Comparison of ENCODE assay signal across 36 mouse cellular contexts in the genomic region with DNA sequence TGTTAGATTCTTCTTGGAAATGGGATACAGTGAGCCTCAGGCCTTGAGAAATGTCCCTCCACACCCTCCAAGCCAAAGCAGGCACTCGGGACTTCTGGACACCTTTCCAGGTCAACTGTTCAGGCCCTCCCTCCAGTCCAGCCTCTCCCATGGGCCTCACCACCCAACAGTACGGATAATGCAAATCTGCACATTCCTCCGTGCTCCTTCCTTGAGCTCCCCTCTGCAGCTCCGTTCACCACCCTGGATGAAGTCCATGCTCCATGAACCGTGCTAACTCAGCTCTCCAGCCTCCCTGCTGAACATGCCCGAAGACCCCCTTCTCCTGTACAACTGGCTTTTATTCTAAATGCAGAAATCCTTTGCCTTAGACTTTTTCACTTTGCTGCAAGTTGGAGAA. TPM values are rescaled to one million over a fixed set of nuclear protein-coding genes. Genes with fewer than 3 reads are reported as not detected.
A peak's percentile ranks its signal among the peaks of the same experiment; 100 is the strongest.
DNase-seq lines count a peak whose midpoint lies in the region; ATAC-seq and TF ChIP-seq lines count a peak whose summit lies in the region.
"Had no signal": no experiment of that assay in that cellular context is flagged by ENCODE, and none has a peak within 500 bp of the region (broad histone marks: within the 10 kb centered on the region; RNA-seq: fewer than 3 reads in every experiment).

No protein-coding gene starts in this region.

- H3K9me3 ChIP-seq in kidney, embryonic 16.5 days (ENCODE audit: low read length): no peaks in the 10 kb centered on the region
- no peaks in the 10 kb centered on the region for H3K9me3 ChIP-seq in hindbrain, embryonic 14.5 days (ENCODE audit: control insufficient read depth, low read length)
- H3K9me3 ChIP-seq: embryonic facial prominence, embryonic 13.5 days; G1E; heart, embryonic 10.5 days; hindbrain, embryonic 12.5 days; stomach, embryonic 15.5 days had no signal

- no peak overlapping the region for H3K4me3 ChIP-seq in gastrocnemius, adult 2 months
- no peak overlapping the region for H3K4me3 ChIP-seq in kidney, embryonic 16.5 days (ENCODE audit: low read length)
- H3K4me3 ChIP-seq in hindbrain, embryonic 14.5 days (replicated peaks; ENCODE audit: low read length): no peak overlapping the region
- H3K4me3 ChIP-seq: embryonic facial prominence, embryonic 13.5 days; heart, embryonic 10.5 days; hindbrain, embryonic 12.5 days; stomach, embryonic 15.5 days had no signal

- 74% methylated on average over 6 of the region's 6 CpGs for WGBS in kidney, embryonic 16.5 days
- 91% methylated on average over 6 of the region's 6 CpGs for WGBS in hindbrain, embryonic 14.5 days

- H3K27me3 ChIP-seq in kidney, embryonic 16.5 days (ENCODE audit: insufficient read depth, low read length): no peaks in the 10 kb centered on the region
- H3K27me3 ChIP-seq in hindbrain, embryonic 14.5 days (ENCODE audit: control insufficient read depth, insufficient read depth, low read length): no peaks in the 10 kb centered on the region
- H3K27me3 ChIP-seq: CH12.LX; embryonic facial prominence, embryonic 13.5 days; hindbrain, embryonic 12.5 days; Patski; stomach, embryonic 15.5 days had no signal

- no peaks in the 10 kb centered on the region for H3K4me1 ChIP-seq in kidney, embryonic 16.5 days (ENCODE audit: insufficient read depth, low read length)
- no peaks in the 10 kb centered on the region for H3K4me1 ChIP-seq in hindbrain, embryonic 14.5 days (replicated peaks; ENCODE audit: control insufficient read depth, insufficient read depth, low read length)
- H3K4me1 ChIP-seq: embryonic facial prominence, embryonic 13.5 days; heart, embryonic 10.5 days; hindbrain, embryonic 12.5 days; stomach, embryonic 15.5 days had no signal

- intact Hi-C loops in gastrocnemius, adult 2 months (cut with DNase I): loop anchor here (5.0 kb wide), 1 partner anchor 32 kb away; no protein-coding TSS in a partner anchor
- intact Hi-C loops in gastrocnemius, postnatal 36 days (cut with DNase I): no loop called here

- H3K9ac ChIP-seq in kidney, embryonic 16.5 days (replicated peaks; ENCODE audit: low read length): no peak overlapping the region
- no peak overlapping the region for H3K9ac ChIP-seq in hindbrain, embryonic 14.5 days
- H3K9ac ChIP-seq: embryonic facial prominence, embryonic 13.5 days; hindbrain, embryonic 12.5 days; liver, embryonic 14.5 days; lung, embryonic 14.5 days; stomach, embryonic 15.5 days had no signal

- no peak for TF ChIP-seq CTCF in gastrocnemius, adult 2 months (IDR thresholded peaks at IDR 0.05)

- peak overlapping the region; percentile 90 for H3K27ac ChIP-seq in gastrocnemius, adult 2 months
- H3K27ac ChIP-seq in kidney, embryonic 16.5 days (ENCODE audit: low read length): peak overlapping the region; percentile 55; the same call in 1 of the 2 replicates
- no peak overlapping the region for H3K27ac ChIP-seq in hindbrain, embryonic 14.5 days
- H3K27ac ChIP-seq: embryonic facial prominence, embryonic 13.5 days; heart, embryonic 10.5 days; hindbrain, embryonic 12.5 days; liver, embryonic 14.5 days; stomach, embryonic 15.5 days had no signal

- ATAC-seq in kidney, embryonic 16.5 days (ENCODE audit: low FRiP score, low TSS enrichment): peak; percentile 49; the same call in 1 of the 2 replicates
- ATAC-seq in hindbrain, embryonic 14.5 days (ENCODE audit: low FRiP score): no peak
- ATAC-seq: forebrain, embryonic 16.5 days; intestine, embryonic 16.5 days; Patski had no signal

- no peak for DNase-seq in gastrocnemius, adult 2 months
- no peak for DNase-seq in gastrocnemius, postnatal 36 days
- peak; percentile 42 for DNase-seq in kidney, adult 18-20 months
- DNase-seq in kidney, postnatal 36 days: peak; percentile 57 to 80
- no peak for DNase-seq in cerebellum, postnatal 4 days (ENCODE audit: low spot score in 2 of 2)
- no peak for DNase-seq in hindbrain, embryonic 14.5 days (ENCODE audit: low spot score)
- DNase-seq in cerebellum, adult 9-10 months: no peak
- DNase-seq: adrenal gland, postnatal 25 days; cerebellum, adult 2 months; cerebellum, postnatal 36 days; gastrocnemius, postnatal 14 days; heart, postnatal 36 days; layer of hippocampus, postnatal 36 days; liver; lung, embryonic 14.5 days; lung, postnatal 14 days; midbrain, embryonic 14.5 days; right cerebral cortex, postnatal 14 days; thymus, postnatal 14 days had no signal

- no peak overlapping the region for H3K4me2 ChIP-seq in kidney, embryonic 16.5 days (replicated peaks; ENCODE audit: low read depth, low read length)
- H3K4me2 ChIP-seq in hindbrain, embryonic 14.5 days (replicated peaks): no peak overlapping the region
- H3K4me2 ChIP-seq: embryonic facial prominence, embryonic 13.5 days; hindbrain, embryonic 12.5 days; lung, embryonic 14.5 days; stomach, embryonic 15.5 days had no signal

- H3K36me3 ChIP-seq in kidney, embryonic 16.5 days (ENCODE audit: insufficient read depth, low read length): peaks cover 81% of the 10 kb centered on the region
- H3K36me3 ChIP-seq in hindbrain, embryonic 14.5 days (replicated peaks; ENCODE audit: control insufficient read depth, insufficient read depth): peaks cover 99% of the 10 kb centered on the region

RNA-seq across cellular contexts. Expression of a gene that starts 13.8 kb away (rescaled TPM):
- total RNA-seq in gastrocnemius, adult 2 months (2021): 1 to 10 TPM; 2.5 to 3.8 TPM
- 1 to 10 TPM; 1.3 to 1.7 TPM for total RNA-seq in gastrocnemius, postnatal 36 days (2021)
- 16.0 and 17.9 TPM in 2 replicates for polyA plus RNA-seq in kidney, embryonic 16.5 days (2015; fragmentation: Nextera tagmentation; extraction: Ambion mirVana)
- polyA plus RNA-seq in hindbrain, embryonic 14.5 days (2014; fragmentation: Nextera tagmentation; extraction: Ambion mirVana): 10.1 and 11.0 TPM in 2 replicates

RNA-seq across cellular contexts. Expression of a gene that starts 14.0 kb away (rescaled TPM):
- 10 to 100 TPM; 24.3 to 34.7 TPM for total RNA-seq in gastrocnemius, adult 2 months (2021)
- 10 to 100 TPM; 21.6 to 24.4 TPM for total RNA-seq in gastrocnemius, postnatal 36 days (2021)
- polyA plus RNA-seq in kidney, embryonic 16.5 days (2015; fragmentation: Nextera tagmentation; extraction: Ambion mirVana): 126 and 139 TPM in 2 replicates
- polyA plus RNA-seq in hindbrain, embryonic 14.5 days (2014; fragmentation: Nextera tagmentation; extraction: Ambion mirVana): 109 and 131 TPM in 2 replicates

RNA-seq across cellular contexts. Expression of a gene that starts 42.5 kb away (rescaled TPM):
- total RNA-seq in gastrocnemius, adult 2 months (2021): not detected
- total RNA-seq in gastrocnemius, postnatal 36 days (2021): not detected
- polyA plus RNA-seq in kidney, embryonic 16.5 days (2015; fragmentation: Nextera tagmentation; extraction: Ambion mirVana): 6.7 and 7.1 TPM in 2 replicates
- polyA plus RNA-seq in hindbrain, embryonic 14.5 days (2014; fragmentation: Nextera tagmentation; extraction: Ambion mirVana): 1.6 and 1.9 TPM in 2 replicates
- total RNA-seq: adrenal gland, postnatal 25 days; CH12.LX; G1E; heart, postnatal 36 days; monocyte, adult 5-6 weeks had no signal
- polyA plus RNA-seq: C2C12, G1E had no signal

RNA-seq across cellular contexts. Expression of a gene that starts 47.7 kb away (rescaled TPM):
- not detected for total RNA-seq in gastrocnemius, adult 2 months (2021)
- not detected for total RNA-seq in gastrocnemius, postnatal 36 days (2021)
- polyA plus RNA-seq in kidney, embryonic 16.5 days (2015; fragmentation: Nextera tagmentation; extraction: Ambion mirVana): not detected in 2 replicates
- polyA plus RNA-seq in hindbrain, embryonic 14.5 days (2014; fragmentation: Nextera tagmentation; extraction: Ambion mirVana): not detected in 2 replicates
- total RNA-seq: adrenal gland, adult 18-20 months; adrenal gland, postnatal 25 days; G1E; gastrocnemius, postnatal 14 days; heart, postnatal 36 days; layer of hippocampus, adult 8-10 months; layer of hippocampus, postnatal 36 days; monocyte, adult 5-6 weeks had no signal
- polyA plus RNA-seq: C2C12; embryonic facial prominence, embryonic 13.5 days; forebrain, embryonic 16.5 days; G1E; heart, embryonic 10.5 days; heart, embryonic 16.5 days; intestine, embryonic 16.5 days; lung, embryonic 14.5 days; midbrain, embryonic 14.5 days; neural tube, embryonic 14.5 days; Patski; stomach, embryonic 15.5 days had no signal

Comparison
In these comparisons a context has a peak if more than half of its experiments do, and no peak if none do; other contexts are left out.
1. DNase-seq: peak in kidney, adult 18-20 months (single experiment) and kidney, postnatal 36 days (2 of 2); none in gastrocnemius, adult 2 months (single experiment), gastrocnemius, postnatal 36 days (0 of 2), cerebellum, postnatal 4 days (0 of 2), hindbrain, embryonic 14.5 days (single experiment) and cerebellum, adult 9-10 months (single experiment).